Mouse (Mus musculus) granulocyte monocyte progenitor cell, adult 5-6 weeks (primary cell): ENCODE data around the gene Cpn1. TPM values are rescaled to one million over a fixed set of nuclear protein-coding genes. Genes with fewer than 3 reads are reported as not detected.

Experiments used
- ATAC-seq: replicated peaks from 2 replicates; pipeline ENCODE4 v1.8.0; 2016; ENCODE audit warnings: mild to moderate bottlenecking, moderate TSS enrichment, inconsistent platforms; ENCODE audit not compliant: poor library complexity, severe bottlenecking
- total RNA-seq, 2 experiments: library from RNA; stranded (forward) in 1 of 2; stranded (reverse) in 1 of 2; fragments of 200-712, 200-1000 nt in 1 of 2; fragments of >200 nt in 1 of 2; fragmentation: Nextera tagmentation in 1 of 2; gene quantifications; 2 replicates each; pipeline ENCODE4 v1.2.3; 2014 to 2017

Cpn1 gene
- total RNA-seq, 2 experiments from 2014 or later, result not detected

- ATAC-seq, result no peak
Measured at GRCm38 (mm10) chr19:43944566-43944965, 41.8 kb downstream of the Cpn1 start.

GRCm38 (mm10) chr19:43943076-43943475 is 43.3 kb downstream of the Cpn1 start:
- no peak for ATAC-seq

- peak; percentile 77 for ATAC-seq
Measured at GRCm38 (mm10) chr19:43939769-43940689, 46.3 kb downstream of the Cpn1 start, which contains the start of gene Dnmbp. Gene Dnmbp (minus strand): TSS chr19:43940191.

- no peak for ATAC-seq
Measured at GRCm38 (mm10) chr19:43939171-43939768, 47.1 kb downstream of the Cpn1 start.

GRCm38 (mm10) chr19:43938355-43938754 is 48.0 kb downstream of the Cpn1 start:
- ATAC-seq, result no peak

- ATAC-seq, result peak; percentile 52
Measured at GRCm38 (mm10) chr19:43930926-43931325, 55.4 kb downstream of the Cpn1 start.

GRCm38 (mm10) chr19:43930366-43930765 is 56.0 kb downstream of the Cpn1 start:
- ATAC-seq, result peak; percentile 39

- no peak for ATAC-seq
Measured at GRCm38 (mm10) chr19:43929869-43930268, 56.5 kb downstream of the Cpn1 start.

GRCm38 (mm10) chr19:43927967-43928366 is 58.4 kb downstream of the Cpn1 start:
- ATAC-seq, result no peak

GRCm38 (mm10) chr19:43927057-43927456 is 59.3 kb downstream of the Cpn1 start:
- ATAC-seq, result no peak

- peak; percentile 76 for ATAC-seq
Measured at GRCm38 (mm10) chr19:43926141-43926987, 60.0 kb downstream of the Cpn1 start.

GRCm38 (mm10) chr19:43924361-43924760 is 62.0 kb downstream of the Cpn1 start:
- ATAC-seq, result peak; percentile 46; the same call in 1 of the 2 replicates

GRCm38 (mm10) chr19:43922963-43923362 is 63.4 kb downstream of the Cpn1 start:
- no peak for ATAC-seq

- ATAC-seq, result peak; percentile 53
Measured at GRCm38 (mm10) chr19:43921410-43921809, 64.9 kb downstream of the Cpn1 start.

GRCm38 (mm10) chr19:43920453-43921300 is 65.7 kb downstream of the Cpn1 start:
- no peak for ATAC-seq

- ATAC-seq, result no peak
Measured at GRCm38 (mm10) chr19:43919841-43920240, 66.5 kb downstream of the Cpn1 start.

GRCm38 (mm10) chr19:43918834-43919233 is 67.5 kb downstream of the Cpn1 start:
- ATAC-seq, result no peak

GRCm38 (mm10) chr19:43917763-43918162 is 68.6 kb downstream of the Cpn1 start:
- no peak for ATAC-seq

- ATAC-seq, result no peak
Measured at GRCm38 (mm10) chr19:43917406-43917691, 69.0 kb downstream of the Cpn1 start.
